Mouse (Mus musculus) forebrain, embryonic 11.5 days (tissue): Measurements from ENCODE around the gene Rnf141. TPM values are rescaled to one million over a fixed set of nuclear protein-coding genes. Genes with fewer than 3 reads are reported as not detected.
A peak's percentile ranks its signal among the peaks of the same experiment; 100 is the strongest.

ENCODE experiments used
- ATAC-seq: fragments of 200-750 bp; cut with Nextera tagmentation; replicated peaks from 2 replicates; pipeline ENCODE4 v1.8.0; 2017; ENCODE audit warnings: moderate TSS enrichment; ENCODE audit not compliant: low FRiP score
- DNase-seq: peaks from one replicate; pipeline ENCODE4 v3.0.0-alpha.2; 2017; ENCODE audit warnings: low spot score
- H3K27ac ChIP-seq: fragments of 300-500 bp; sonication (generic); 2 replicates; pipeline ENCODE4 v1.5.1; 2014; ENCODE audit warnings: low read depth, low read length
- H3K27me3 ChIP-seq: fragments of 300-500 bp; sonication (generic); 2 replicates; pipeline ENCODE4 v1.6.1; 2014; ENCODE audit warnings: mild to moderate bottlenecking, low read length, mixed read lengths; ENCODE audit not compliant: control insufficient read depth, insufficient read depth
- H3K36me3 ChIP-seq: fragments of 300-500 bp; sonication (generic); 2 replicates; pipeline ENCODE4 v1.6.1; 2014; ENCODE audit warnings: mild to moderate bottlenecking, low read length, moderate library complexity, mixed read lengths; ENCODE audit not compliant: control insufficient read depth, insufficient read depth
- H3K4me1 ChIP-seq: fragments of 300-500 bp; sonication (generic); replicated peaks from 2 replicates; pipeline ENCODE4 v1.6.1; 2014; ENCODE audit warnings: low read length, mixed read lengths; ENCODE audit not compliant: control insufficient read depth, insufficient read depth
- H3K4me2 ChIP-seq: fragments of 300-500 bp; sonication (generic); 2 replicates; pipeline ENCODE4 v1.6.1; 2014; ENCODE audit warnings: low read depth, mild to moderate bottlenecking, low read length, moderate library complexity, mixed read lengths; ENCODE audit not compliant: severe bottlenecking
- H3K4me3 ChIP-seq: fragments of 300-500 bp; sonication (generic); 2 replicates; pipeline ENCODE4 v1.5.1; 2014; ENCODE audit warnings: low read depth, low read length
- H3K9ac ChIP-seq: fragments of 300-500 bp; sonication (generic); 2 replicates; pipeline ENCODE4 v1.6.1; 2014; ENCODE audit warnings: low read length
- H3K9me3 ChIP-seq: fragments of 300-500 bp; sonication (generic); 2 replicates; pipeline ENCODE4 v1.6.1; 2016; ENCODE audit warnings: low read length, mixed read lengths; ENCODE audit not compliant: control insufficient read depth
- WGBS: fragments of 180-500 bp; shearing (Covaris S2); extraction: QIAGEN DNeasy Blood & Tissue Kit; methylation state at CpG from one replicate; pipeline ENCODE4 v1.1.7; 2014; 5-methylcytosine and 5-hydroxymethylcytosine counted together
- polyA plus RNA-seq: library from polyadenylated mRNA; unstranded; fragments of >200 nt; fragmentation: Nextera tagmentation; extraction: Ambion mirVana; gene quantifications from 2 replicates; pipeline ENCODE4 v1.2.1, GENCODE M21; 2014

Rnf141 gene
- polyA plus RNA-seq, 1 experiment from 2014 or later: 30.6 TPM

DNA sequence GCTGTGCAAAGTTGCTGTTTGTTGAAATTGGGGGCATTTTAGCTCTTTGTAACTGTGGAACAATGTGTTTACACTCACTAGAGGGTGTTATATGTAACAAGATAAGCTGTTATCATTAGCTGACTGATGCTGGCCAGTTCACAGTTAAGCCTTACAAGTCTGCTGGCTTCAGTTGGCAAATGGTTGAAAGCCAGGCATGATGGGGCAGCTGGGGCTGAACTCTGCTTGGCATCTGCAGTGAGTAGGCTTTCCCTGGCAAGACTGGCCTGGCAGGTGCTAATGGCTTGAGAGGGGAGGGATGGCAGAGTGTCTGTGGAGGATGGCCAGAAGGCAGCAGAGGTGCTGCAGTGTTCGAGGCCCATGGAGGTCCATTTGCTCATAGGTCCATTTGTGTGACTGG, 70.2 kb downstream of the Rnf141 start:
- no peak for ATAC-seq

GRCm38 (mm10) chr7:110773204-110774002, 70.9 kb downstream of the Rnf141 start:
- no peaks in the 10 kb centered on the region for H3K9me3 ChIP-seq
- no peak overlapping the region for H3K9ac ChIP-seq
- no peak overlapping the region for H3K27ac ChIP-seq
- ATAC-seq (no peak), DNase-seq (no peak)
- peaks cover 9% of the 10 kb centered on the region for H3K27me3 ChIP-seq
- H3K4me1 ChIP-seq: no peaks in the 10 kb centered on the region
- H3K36me3 ChIP-seq: no peaks in the 10 kb centered on the region
- no peak overlapping the region for H3K4me3 ChIP-seq
- WGBS: 57% methylated on average over 14 of the region's 14 CpGs
- H3K4me2 ChIP-seq: no peak overlapping the region

More for the DNA sequence above, 70.2 kb downstream of the Rnf141 start:
- peaks cover 2% of the 10 kb centered on the region for H3K27me3 ChIP-seq
- H3K9me3 ChIP-seq: no peaks in the 10 kb centered on the region
- H3K36me3 ChIP-seq: no peaks in the 10 kb centered on the region
- no peak overlapping the region for H3K9ac ChIP-seq
- no peak overlapping the region for H3K4me2 ChIP-seq
- WGBS: 87% methylated on average over 1 of the region's 1 CpGs
- no peak for DNase-seq
- no peak overlapping the region for H3K27ac ChIP-seq
- H3K4me1 ChIP-seq: no peaks in the 10 kb centered on the region
- no peak overlapping the region for H3K4me3 ChIP-seq

- no peaks in the 10 kb centered on the region for H3K36me3 ChIP-seq
- no peaks in the 10 kb centered on the region for H3K4me1 ChIP-seq
- ATAC-seq (no peak), DNase-seq (no peak)
- H3K4me2 ChIP-seq: no peak overlapping the region
- H3K27ac ChIP-seq: no peak overlapping the region
- no peak overlapping the region for H3K9ac ChIP-seq
- H3K4me3 ChIP-seq: no peak overlapping the region
- H3K9me3 ChIP-seq: no peaks in the 10 kb centered on the region
- 80% methylated on average over 3 of the region's 3 CpGs for WGBS
- H3K27me3 ChIP-seq: peaks cover 12% of the 10 kb centered on the region
Measured at GRCm38 (mm10) chr7:110772343-110772742, 71.9 kb downstream of the Rnf141 start.

GRCm38 (mm10) chr7:110770949-110771348, 73.3 kb downstream of the Rnf141 start:
- no peak for ATAC-seq

GRCm38 (mm10) chr7:110769094-110769493, 75.2 kb downstream of the Rnf141 start:
- no peak overlapping the region for H3K27ac ChIP-seq
- H3K9ac ChIP-seq: peak overlapping the region; percentile 59
- DNase-seq (no peak), ATAC-seq (no peak)
- no peaks in the 10 kb centered on the region for H3K36me3 ChIP-seq
- H3K27me3 ChIP-seq: peaks cover 12% of the 10 kb centered on the region
- no peaks in the 10 kb centered on the region for H3K9me3 ChIP-seq
- H3K4me1 ChIP-seq: no peaks in the 10 kb centered on the region
- H3K4me2 ChIP-seq: peak overlapping the region; percentile 96
- WGBS: 53% methylated on average over 4 of the region's 4 CpGs
- peak overlapping the region; percentile 50 for H3K4me3 ChIP-seq

More at GRCm38 (mm10) chr7:110770949-110771348, 73.3 kb downstream of the Rnf141 start:
- Histone ChIP-seq H3K27me3 (peaks cover 12% of the 10 kb centered on the region), H3K9me3 (no peaks in the 10 kb centered on the region), H3K27ac (no peak overlapping the region), H3K9ac (no peak overlapping the region), H3K4me2 (no peak overlapping the region), H3K4me1 (no peaks in the 10 kb centered on the region), H3K4me3 (no peak overlapping the region), H3K36me3 (no peaks in the 10 kb centered on the region)
- WGBS: 94% methylated on average over 4 of the region's 4 CpGs
- no peak for DNase-seq

GRCm38 (mm10) chr7:110768451-110769064, 75.7 kb downstream of the Rnf141 start:
- Histone ChIP-seq H3K27me3 (peaks cover 12% of the 10 kb centered on the region), H3K27ac (no peak overlapping the region), H3K36me3 (no peaks in the 10 kb centered on the region), H3K9ac (peak overlapping the region; percentile 59), H3K4me2 (peak overlapping the region; percentile 96), H3K4me3 (peak overlapping the region; percentile 50), H3K4me1 (no peaks in the 10 kb centered on the region), H3K9me3 (no peaks in the 10 kb centered on the region)
- ATAC-seq: peak; percentile 55; the same call in 1 of the 2 replicates
- peak; percentile 67 for DNase-seq
- 0% methylated on average over 43 of the region's 61 CpGs for WGBS

GRCm38 (mm10) chr7:110768001-110768400, 76.3 kb downstream of the Rnf141 start, which contains the start of gene Ampd3:
Gene Ampd3, plus strand, starts transcription at chr7:110768206.
- H3K9me3 ChIP-seq: no peaks in the 10 kb centered on the region
- no peaks in the 10 kb centered on the region for H3K36me3 ChIP-seq
- peaks cover 12% of the 10 kb centered on the region for H3K27me3 ChIP-seq
- DNase-seq (no peak), ATAC-seq (no peak)
- peak within 1 kb of the TSS; percentile 59 for H3K9ac ChIP-seq
- H3K4me2 ChIP-seq: peak within 1 kb of the TSS; percentile 96
- no peak within 1 kb of the TSS for H3K27ac ChIP-seq
- H3K4me1 ChIP-seq: no peaks in the 10 kb centered on the region
- peak within 1 kb of the TSS; percentile 50 for H3K4me3 ChIP-seq
- 7% methylated on average over 16 of the region's 16 CpGs for WGBS

DNA sequence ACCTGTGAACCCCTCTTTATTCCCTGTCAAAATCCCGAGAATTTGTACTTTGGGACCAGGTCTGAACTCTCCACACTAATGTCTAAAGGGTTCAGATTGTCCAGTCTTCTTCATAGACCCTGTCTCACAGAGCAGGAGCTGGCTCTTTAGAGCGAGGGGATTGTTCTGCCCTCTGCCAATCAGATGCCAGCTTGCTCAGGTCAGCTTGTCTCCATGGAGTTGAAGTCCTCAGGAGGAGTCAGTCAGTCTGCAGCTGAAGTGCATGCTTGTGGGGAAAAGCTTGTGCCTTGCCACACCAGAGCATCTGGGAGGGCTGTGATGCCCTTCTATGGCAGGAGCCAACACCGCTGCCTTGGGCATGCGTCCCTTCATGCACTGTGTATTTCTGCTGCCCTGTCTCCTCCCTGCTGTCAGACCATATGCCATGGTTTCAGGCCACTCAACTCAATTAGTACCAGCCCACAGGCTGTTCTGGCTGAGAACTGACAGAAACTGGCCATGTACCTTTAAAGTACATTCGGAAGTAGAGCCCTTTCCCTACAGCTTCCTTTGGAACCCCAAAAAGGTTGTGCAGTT, 81.6 kb downstream of the Rnf141 start:
- Histone ChIP-seq H3K36me3 (no peaks in the 10 kb centered on the region), H3K9ac (no peak overlapping the region), H3K27ac (no peak overlapping the region), H3K4me3 (no peak overlapping the region), H3K4me2 (no peak overlapping the region), H3K27me3 (0 out of 2 replicates have a peak, but pooled peaks cover 2% of the 10 kb centered on the region), H3K4me1 (no peaks in the 10 kb centered on the region), H3K9me3 (no peaks in the 10 kb centered on the region)
- DNase-seq (no peak), ATAC-seq (no peak)
- WGBS: 79% methylated on average over 5 of the region's 5 CpGs
